Mouse (Mus musculus) adrenal gland, adult 2 months (tissue): ENCODE measurements around the gene Cdkn1c. TPM values are rescaled to one million over a fixed set of nuclear protein-coding genes. Genes with fewer than 3 reads are reported as not detected.

Source experiments
- DNase-seq: peaks from one replicate; pipeline ENCODE4 v3.0.0; 2021
- long read RNA-seq: library from polyadenylated mRNA; stranded (forward); transcript quantifications from one replicate; pipeline ENCODE4 v2.0.0, GENCODE M21; 2021
- polyA plus RNA-seq: library from polyadenylated mRNA; depleted of rRNA; stranded (reverse); fragments of >200 nt; gene quantifications from 2 replicates; pipeline ENCODE4 v1.2.3, GENCODE M21; 2012; rRNA removed
- total RNA-seq, 2 experiments: library from RNA; stranded (reverse); gene quantifications; 2 replicates each; pipeline ENCODE4 v1.2.3; 2021

Gene Cdkn1c
- total RNA-seq (100 to 1,000 TPM; 239 to 672 TPM), polyA plus RNA-seq (469 and 597 TPM in 2 replicates)
- long read RNA-seq, transcript Cdkn1c-202 (4 exons, 1,888 nt): minor isoform, 17 of 352 reads
- long read RNA-seq, transcript Cdkn1c-201 (4 exons, 1,901 nt): major isoform, 90 of 352 reads
- long read RNA-seq, transcript Cdkn1c-205 (3 exons, 667 nt): minor isoform, 6 of 352 reads
- long read RNA-seq, partial matches to known transcripts: 4 of 352 reads
- long read RNA-seq, other reads (novel, unspliced or antisense): 232 of 352 reads

GRCm38 (mm10) chr7:143460874-143461273, at the start of gene Cdkn1c:
Gene Cdkn1c, minus strand, starts transcription at chr7:143461050.
- peak; percentile 94 for DNase-seq

GRCm38 (mm10) chr7:143509566-143509965, 48.7 kb upstream of the Cdkn1c start:
- DNase-seq: no peak

GRCm38 (mm10) chr7:143506675-143507074, 45.8 kb upstream of the Cdkn1c start:
- DNase-seq: peak; percentile 56

- DNase-seq: no peak
Observed at GRCm38 (mm10) chr7:143506271-143506670, 45.4 kb upstream of the Cdkn1c start.

DNA sequence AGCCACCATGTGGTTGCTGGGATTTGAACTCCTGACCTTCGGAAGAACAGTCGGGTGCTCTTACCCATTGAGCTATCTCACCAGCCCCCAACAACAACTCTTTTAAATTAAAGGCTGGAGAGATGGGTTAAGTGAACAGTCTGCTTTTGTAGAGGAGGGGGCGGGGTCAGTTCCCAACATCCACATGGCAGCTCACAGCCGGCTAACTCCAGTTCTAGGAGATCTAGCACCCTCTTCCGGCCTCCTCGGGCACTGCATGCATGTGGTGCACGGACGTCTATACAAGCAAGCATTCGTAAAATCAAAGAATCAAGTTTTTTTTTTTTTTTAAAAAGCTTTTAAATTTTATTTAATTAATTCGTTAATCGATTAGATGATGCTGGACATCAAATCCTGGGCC, 45.0 kb upstream of the Cdkn1c start:
- peak; percentile 81 for DNase-seq

GRCm38 (mm10) chr7:143505411-143505810, 44.6 kb upstream of the Cdkn1c start:
- DNase-seq: no peak

- DNase-seq: no peak
Observed at GRCm38 (mm10) chr7:143503926-143504325, 43.1 kb upstream of the Cdkn1c start.

- DNase-seq: peak; percentile 63
Observed at GRCm38 (mm10) chr7:143502418-143503200, 41.8 kb upstream of the Cdkn1c start, which contains the start of gene Phlda2. Gene Phlda2, minus strand, starts transcription at chr7:143503150.

DNA sequence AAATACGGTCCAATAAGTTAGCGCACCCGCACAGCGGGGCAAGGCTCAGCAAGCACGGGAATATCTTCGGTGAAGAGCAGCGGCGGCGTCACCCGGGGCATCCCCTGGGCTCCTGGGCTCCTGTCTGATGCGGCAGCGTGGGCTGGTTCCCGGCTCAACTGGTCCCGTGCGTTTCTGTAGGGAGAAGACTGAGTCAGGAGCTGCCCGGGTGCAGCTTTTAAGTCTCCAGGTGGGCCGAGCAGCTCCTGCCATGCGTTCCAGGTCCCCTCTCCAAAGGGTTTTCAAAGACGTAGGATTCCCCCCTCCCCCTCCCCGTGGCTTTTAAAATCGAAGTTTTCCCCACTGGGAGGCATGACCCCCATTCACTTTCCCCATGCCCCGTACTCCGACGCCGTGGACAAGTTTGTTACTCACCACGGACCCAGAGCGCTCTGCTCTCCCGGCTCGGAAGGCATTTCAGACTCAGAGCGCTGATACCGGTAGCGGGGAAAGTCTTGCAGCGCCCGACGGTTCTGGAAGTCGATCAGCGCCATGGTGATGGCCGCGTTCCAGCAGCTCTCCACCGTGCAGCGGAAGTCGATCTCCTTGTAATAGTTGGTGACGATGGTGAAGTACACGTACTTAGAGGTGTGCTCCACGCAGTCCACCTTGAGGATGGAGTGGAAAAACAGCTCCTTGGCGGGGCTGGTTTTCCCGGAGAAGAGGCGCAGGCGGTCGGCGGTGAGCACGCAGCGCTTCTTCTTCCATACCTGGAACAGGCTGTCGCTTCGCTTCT, 41.0 kb upstream of the Cdkn1c start:
- peak; percentile 66 for DNase-seq

- DNase-seq: no peak
Observed at GRCm38 (mm10) chr7:143500912-143501311, 40.1 kb upstream of the Cdkn1c start.

DNA sequence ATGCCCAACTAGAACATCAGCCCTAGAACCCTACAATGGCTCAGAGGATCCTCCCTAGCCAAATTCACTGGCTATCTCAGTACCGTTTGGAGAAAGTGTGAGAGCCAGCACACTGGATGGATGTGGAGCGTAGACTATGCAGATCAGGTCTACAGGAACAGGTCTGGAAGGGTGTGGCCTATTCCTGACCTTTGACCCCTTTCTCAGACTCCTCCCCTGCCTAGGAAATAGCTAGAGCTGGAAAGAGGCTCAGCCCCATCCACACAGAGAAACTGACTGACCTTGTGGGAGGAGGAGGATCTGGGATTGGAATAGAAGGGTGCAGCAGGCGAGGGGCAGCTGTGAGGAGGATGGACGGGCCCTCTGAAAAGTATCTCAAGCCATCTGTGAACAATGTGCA, 37.7 kb upstream of the Cdkn1c start:
- DNase-seq: no peak

DNA sequence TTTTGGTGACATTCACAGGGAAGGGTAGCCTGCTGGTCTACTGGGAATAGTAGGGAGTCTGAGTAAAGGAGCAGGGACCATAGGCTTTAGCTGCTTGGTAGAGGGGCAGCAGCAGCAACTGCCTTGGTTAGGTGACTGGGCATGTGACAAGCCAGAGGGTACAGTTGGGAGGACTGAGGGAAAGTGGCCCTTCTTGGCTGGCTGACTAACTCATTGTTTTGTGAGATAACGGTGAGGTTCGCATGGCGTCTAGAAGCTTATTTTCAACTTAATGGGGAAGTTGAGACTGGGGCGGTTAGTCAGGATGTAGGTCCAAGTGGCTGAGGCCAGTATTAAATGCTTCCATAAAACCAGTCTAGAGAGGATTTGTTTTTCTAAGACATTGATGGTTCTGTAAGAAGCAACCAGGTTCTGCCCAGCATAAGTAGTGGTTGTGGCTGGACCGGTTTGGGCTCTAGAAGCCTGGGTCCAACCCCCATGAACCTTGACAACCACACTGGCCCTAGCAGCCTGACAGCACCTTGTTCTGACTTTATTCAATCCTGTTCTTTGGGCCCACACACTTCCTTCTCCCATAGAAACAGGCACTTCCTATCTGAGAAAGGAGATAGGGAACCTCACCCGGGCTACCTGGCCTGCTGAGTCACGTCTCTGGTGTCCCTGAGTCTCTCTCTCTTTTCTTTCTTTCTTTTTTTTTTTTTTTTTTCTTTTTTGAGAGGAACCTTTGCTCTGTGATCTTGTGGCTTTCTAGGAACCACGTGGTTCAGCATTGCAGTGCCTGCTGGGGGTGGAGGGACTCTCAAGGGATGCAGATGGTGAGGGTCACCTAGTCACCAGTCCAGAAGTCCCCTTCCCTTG, 34.5 kb upstream of the Cdkn1c start:
- DNase-seq: no peak

- DNase-seq: peak; percentile 33
Observed at GRCm38 (mm10) chr7:143493616-143494126, 32.8 kb upstream of the Cdkn1c start.

DNA sequence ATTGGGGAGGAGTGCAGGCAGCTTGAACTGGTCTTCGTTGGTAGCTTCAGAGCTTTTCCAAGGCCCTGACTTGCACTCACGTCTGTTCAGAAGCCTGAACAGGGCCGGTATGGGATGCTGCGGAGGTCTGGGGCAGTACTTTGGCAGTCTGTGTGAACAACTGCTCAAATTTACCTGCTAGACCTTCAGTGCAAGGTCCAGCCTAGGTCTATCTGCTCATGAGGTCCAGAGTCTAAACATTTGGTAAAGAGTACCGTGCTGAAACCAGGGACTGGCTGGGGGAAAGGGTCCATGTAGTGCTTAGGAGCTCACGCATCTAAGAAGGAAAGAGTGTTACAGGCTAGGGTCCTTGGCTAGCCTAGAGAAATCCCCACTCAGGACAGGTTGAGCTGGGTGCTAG, 28.9 kb upstream of the Cdkn1c start:
- no peak for DNase-seq

GRCm38 (mm10) chr7:143482541-143482940, 21.7 kb upstream of the Cdkn1c start:
- no peak for DNase-seq

GRCm38 (mm10) chr7:143481806-143482387, 21.0 kb upstream of the Cdkn1c start:
- no peak for DNase-seq

- peak; percentile 68 for DNase-seq
Observed at GRCm38 (mm10) chr7:143480498-143480897, 19.6 kb upstream of the Cdkn1c start.

GRCm38 (mm10) chr7:143477800-143478199, 16.9 kb upstream of the Cdkn1c start:
- no peak for DNase-seq

GRCm38 (mm10) chr7:143476702-143477335, 16.0 kb upstream of the Cdkn1c start:
- no peak for DNase-seq

DNA sequence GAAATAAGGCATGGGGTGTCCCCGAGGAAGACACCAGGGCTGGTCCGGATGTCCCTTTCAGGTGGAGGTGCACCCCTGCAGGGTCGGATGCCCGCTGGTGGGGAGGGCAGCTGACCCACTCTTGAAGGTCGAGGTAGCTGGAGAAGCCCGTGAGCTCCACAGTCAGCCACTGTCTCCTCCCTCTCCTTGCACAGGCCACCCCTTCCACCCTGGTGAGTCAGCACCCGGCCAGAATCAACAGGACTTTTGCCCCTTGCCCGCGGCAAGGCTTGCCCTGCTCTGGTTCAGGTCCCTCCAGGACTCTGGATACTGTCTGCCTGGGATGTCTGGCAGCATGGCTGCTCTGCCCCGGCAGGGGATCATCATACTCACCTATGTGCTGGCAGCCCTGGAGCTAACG, 15.0 kb upstream of the Cdkn1c start:
- DNase-seq: peak; percentile 73

DNA sequence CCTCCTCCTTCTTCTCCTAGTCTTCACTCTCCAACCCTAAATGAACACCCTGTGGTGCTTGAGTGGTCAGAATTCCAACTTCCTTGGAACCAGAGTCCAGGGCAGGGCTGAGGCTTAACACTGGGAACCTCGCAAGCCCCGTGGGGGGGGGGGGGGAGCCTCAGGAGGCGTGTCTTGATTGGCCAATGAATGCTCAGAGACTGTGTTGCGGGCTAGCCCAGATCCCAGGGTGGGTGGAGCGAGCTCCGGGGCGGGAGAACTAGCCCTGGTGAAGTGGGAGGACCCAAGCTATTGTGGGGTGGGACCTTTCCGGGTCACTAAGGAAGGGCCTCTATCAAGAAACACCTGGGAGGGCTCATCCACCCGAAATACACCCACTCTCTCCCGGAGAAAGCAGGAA, 14.0 kb upstream of the Cdkn1c start:
- no peak for DNase-seq
